Mouse (Mus musculus) bone marrow, adult 2 months (tissue): ENCODE measurements around the gene Kremen2.

Experiments used
- CTCF ChIP-seq: fragments of 200-500 bp; IDR thresholded peaks from 2 replicates; pipeline ENCODE4 v1.5.1; 2011; ENCODE audit warnings: low read length, control low read depth; ENCODE audit not compliant: control insufficient read depth, insufficient read depth
- POLR2A ChIP-seq: fragments of 200-500 bp; IDR thresholded peaks from 2 replicates; pipeline ENCODE4 v1.6.1; 2011; ENCODE audit warnings: low read depth, mild to moderate bottlenecking, control low read depth, low read length, borderline replicate concordance; ENCODE audit not compliant: control insufficient read depth

- TF ChIP-seq CTCF (no peak), POLR2A (no peak)
These were observed 32.8 kb upstream of the Kremen2 start for GRCm38 (mm10) chr17:23778447-23778846.
